Mouse (Mus musculus) ES-E14 (cell line): ENCODE data around the gene Plp2. TPM values are rescaled to one million over a fixed set of nuclear protein-coding genes. Genes with fewer than 3 reads are reported as not detected.
A peak's percentile ranks its signal among the peaks of the same experiment; 100 is the strongest.

Experiments used
- DNase-seq: peaks from one replicate; pipeline ENCODE4 v3.0.0-alpha.2; 2013; ENCODE audit warnings: low read depth, low spot score
- H3K27ac ChIP-seq: 2 replicates; pipeline ENCODE4 v1.5.1; 2012; ENCODE audit warnings: low read depth, mild to moderate bottlenecking, low read length, moderate library complexity, mixed read lengths; ENCODE audit not compliant: poor library complexity, insufficient read depth, severe bottlenecking
- H3K36me3 ChIP-seq: 2 replicates; pipeline ENCODE4 v1.6.1; 2012; ENCODE audit warnings: mild to moderate bottlenecking, low read length, moderate library complexity, mixed read lengths; ENCODE audit not compliant: control insufficient read depth, poor library complexity, insufficient read depth, severe bottlenecking
- H3K4me1 ChIP-seq, 2 experiments: fragments of 150-350 bp in 1 of 2; sonication (generic) in 1 of 2; 2 replicates each; pipeline ENCODE4 v1.6.1; 2012; ENCODE audit warnings: low read length in 2 of 2, mild to moderate bottlenecking in 1 of 2, mixed read lengths in 1 of 2; ENCODE audit not compliant: control insufficient read depth in 2 of 2, insufficient read depth in 2 of 2, poor library complexity in 1 of 2
- H3K4me3 ChIP-seq, 2 experiments: fragments of 150-350 bp in 1 of 2; sonication (generic) in 1 of 2; 2 replicates each; pipeline ENCODE4 v1.5.1; 2012; ENCODE audit warnings: low read length in 2 of 2, low read depth in 1 of 2, mild to moderate bottlenecking in 1 of 2, mixed read lengths in 1 of 2; ENCODE audit not compliant: insufficient read depth in 1 of 2, poor library complexity in 1 of 2, severe bottlenecking in 1 of 2
- H3K9ac ChIP-seq: 2 replicates; pipeline ENCODE4 v1.6.1; 2012; ENCODE audit warnings: low read depth, mild to moderate bottlenecking, low read length, mixed read lengths; ENCODE audit not compliant: poor library complexity, insufficient read depth, severe bottlenecking
- H3K9me3 ChIP-seq: fragments of 150-350 bp; sonication (generic); 2 replicates; pipeline ENCODE4 v1.6.1; 2012; ENCODE audit warnings: low read depth, mild to moderate bottlenecking, low read length; ENCODE audit not compliant: control insufficient read depth, insufficient read depth
- CHD2 ChIP-seq: IDR thresholded peaks from 2 replicates; pipeline ENCODE4 v1.6.1; 2014; ENCODE audit warnings: mild to moderate bottlenecking, low read depth, low read length, inconsistent platforms
- HCFC1 ChIP-seq: IDR thresholded peaks from 2 replicates; pipeline ENCODE4 v1.6.1; 2012; ENCODE audit warnings: low read length, inconsistent platforms, borderline replicate concordance; ENCODE audit not compliant: insufficient read depth
- MAFK ChIP-seq: IDR thresholded peaks from 2 replicates; pipeline ENCODE4 v1.6.1; 2014; ENCODE audit warnings: mild to moderate bottlenecking, low read depth, low read length, inconsistent platforms; ENCODE audit not compliant: insufficient read depth
- ZC3H11A ChIP-seq: IDR thresholded peaks from 2 replicates; pipeline ENCODE4 v1.6.1; 2012; ENCODE audit warnings: low read depth, mild to moderate bottlenecking, inconsistent platforms, low read length, borderline replicate concordance
- ZNF384 ChIP-seq: IDR thresholded peaks from 2 replicates; pipeline ENCODE4 v1.6.1; 2012; ENCODE audit warnings: low read depth, low read length, inconsistent platforms
- in situ Hi-C, 2 experiments: fragments of 600-800 bp; cut with MboI; formaldehyde crosslinking; loops; one replicate each; pipeline ENCODE4 v1.15.1; 2025; ENCODE audit warnings: low sequenced_read_pairs in 2 of 2, inconsistent platforms in 1 of 2; ENCODE audit not compliant: unreplicated experiment in 2 of 2
- total RNA-seq: library from RNA; depleted of rRNA; stranded (reverse); fragments of 300-350 nt; gene quantifications from 2 replicates; pipeline ENCODE4 v1.2.3, GENCODE M21; 2012

The Plp2 gene
- total RNA-seq, 1 experiment: 278 TPM

- H3K36me3 ChIP-seq: peaks cover 6% of the 10 kb centered on the region
- H3K27ac ChIP-seq: no peak overlapping the region
- in situ Hi-C loops: loop anchor here in 1 of 2 experiments (25.0 kb wide), 1 partner anchor 234 kb away; no protein-coding TSS in a partner anchor
- H3K9ac ChIP-seq: no peak overlapping the region
- H3K4me1 ChIP-seq: peaks cover 0 to 1% of the 10 kb centered on the region in 2 experiments; a peak in 1 of 4 replicates
- H3K4me3 ChIP-seq: peak overlapping the region in 1 of 2 experiments; percentile 88; a peak in 1 of 4 replicates
- TF ChIP-seq MAFK: no peak
- TF ChIP-seq ZC3H11A: no peak
- no peak for TF ChIP-seq CHD2
- TF ChIP-seq HCFC1: no peak
- TF ChIP-seq ZNF384: no peak
- no peaks in the 10 kb centered on the region for H3K9me3 ChIP-seq
- no peak for DNase-seq
Measured at GRCm38 (mm10) chrX:7696520-7696919, 25.3 kb upstream of the Plp2 start.

- TF ChIP-seq ZC3H11A: no peak
- TF ChIP-seq ZNF384: no peak
- TF ChIP-seq CHD2: no peak
- TF ChIP-seq HCFC1: no peak
- TF ChIP-seq MAFK: no peak
- H3K27ac ChIP-seq: no peak overlapping the region
- H3K36me3 ChIP-seq: no peaks in the 10 kb centered on the region
- no peaks in the 10 kb centered on the region for H3K9me3 ChIP-seq
- H3K4me1 ChIP-seq: no peaks in the 10 kb centered on the region
- H3K4me3 ChIP-seq: no peak overlapping the region
- no peak for DNase-seq
- no peak overlapping the region for H3K9ac ChIP-seq
- in situ Hi-C loops: loop anchor here in 1 of 2 experiments (25.0 kb wide), 1 partner anchor 231 kb away; no protein-coding TSS in a partner anchor
Measured at GRCm38 (mm10) chrX:7692862-7693261, 21.7 kb upstream of the Plp2 start.

DNA sequence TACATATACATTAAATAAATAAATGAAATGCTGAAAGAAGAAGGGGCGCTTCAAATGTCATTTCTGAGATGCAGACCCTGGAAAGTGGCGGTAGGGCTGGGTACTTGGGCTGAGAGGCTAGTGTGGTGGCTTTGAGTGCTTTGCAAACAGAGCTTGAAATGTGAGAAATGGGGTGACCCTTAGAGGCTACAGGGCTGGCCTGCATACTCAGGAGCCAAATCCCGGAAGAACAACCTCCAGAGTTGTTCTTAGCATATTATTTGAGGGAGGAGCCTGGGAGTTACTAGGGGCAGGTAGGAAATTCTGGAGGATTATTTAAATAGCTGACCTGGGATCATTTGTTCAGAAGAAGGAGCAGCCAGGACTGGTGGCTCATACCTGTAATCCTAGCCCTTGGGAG lies 19.3 kb upstream of the Plp2 start:
- in situ Hi-C loops: loop anchor here in 1 of 2 experiments (25.0 kb wide), 1 partner anchor 228 kb away; no protein-coding TSS in a partner anchor
- no peak for DNase-seq
- Histone ChIP-seq H3K4me3 (no peak overlapping the region), H3K4me1 (no peaks in the 10 kb centered on the region), H3K9me3 (no peaks in the 10 kb centered on the region), H3K27ac (no peak overlapping the region), H3K36me3 (no peaks in the 10 kb centered on the region), H3K9ac (no peak overlapping the region)
- TF ChIP-seq ZNF384 (no peak), HCFC1 (no peak)

DNA sequence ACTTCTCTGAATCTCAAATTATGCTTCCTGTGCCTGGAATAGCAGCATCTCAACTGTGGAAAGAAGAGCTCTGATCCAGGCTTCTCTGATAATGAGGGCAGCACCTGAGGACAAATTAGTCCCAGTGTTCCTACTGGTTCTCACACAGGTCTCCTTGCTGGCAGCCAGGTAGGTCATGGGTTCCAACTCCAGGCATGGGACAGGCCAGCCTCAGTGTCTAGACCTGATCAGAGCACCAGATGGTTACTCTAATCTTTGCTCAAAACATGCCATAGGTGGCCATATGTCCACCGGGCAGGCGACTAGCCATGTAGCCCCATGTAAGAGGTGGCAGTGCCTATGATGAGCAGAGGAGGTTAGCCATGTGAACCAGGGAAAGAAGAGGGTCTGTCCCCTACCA lies 17.1 kb upstream of the Plp2 start:
- in situ Hi-C loops: loop anchor here in 1 of 2 experiments (25.0 kb wide), 1 partner anchor 226 kb away; no protein-coding TSS in a partner anchor
- TF ChIP-seq HCFC1 (no peak), ZC3H11A (no peak), MAFK (no peak), ZNF384 (no peak), CHD2 (no peak)
- Histone ChIP-seq H3K36me3 (no peaks in the 10 kb centered on the region), H3K9ac (no peak overlapping the region), H3K27ac (no peak overlapping the region), H3K4me3 (no peak overlapping the region), H3K4me1 (no peaks in the 10 kb centered on the region), H3K9me3 (no peaks in the 10 kb centered on the region)
- no peak for DNase-seq

GRCm38 (mm10) chrX:7680864-7681263 lies 9.7 kb upstream of the Plp2 start, which contains the start of gene Magix:
Gene Magix, minus strand, starts transcription at chrX:7681251.
- DNase-seq: no peak
- no peaks in the 10 kb centered on the region for H3K9me3 ChIP-seq
- peak within 1 kb of the TSS; percentile 42 to 53 for H3K4me3 ChIP-seq
- TF ChIP-seq HCFC1 (no peak), ZC3H11A (no peak), MAFK (no peak), ZNF384 (no peak), CHD2 (no peak)
- H3K4me1 ChIP-seq: 0 out of 4 replicates have a peak, but pooled peaks cover 0 to 2% of the 10 kb centered on the region in 2 experiments
- H3K9ac ChIP-seq: peak within 1 kb of the TSS; percentile 63; the same call in 1 of the 2 replicates
- no peaks in the 10 kb centered on the region for H3K36me3 ChIP-seq
- in situ Hi-C loops: loop anchor here in 1 of 2 experiments (25.0 kb wide), 1 partner anchor 219 kb away; no protein-coding TSS in a partner anchor
- H3K27ac ChIP-seq: no peak within 1 kb of the TSS
